Mouse (Mus musculus) kidney, postnatal 0 days (tissue): ENCODE results near the gene Lrrc4c. TPM values are rescaled to one million over a fixed set of nuclear protein-coding genes. Genes with fewer than 3 reads are reported as not detected.

ENCODE experiments used
- ATAC-seq: fragments of 200-750 bp; cut with Nextera tagmentation; replicated peaks from 2 replicates; pipeline ENCODE4 v1.8.0; 2017; ENCODE audit warnings: low read depth, moderate number of reproducible peaks, moderate TSS enrichment, moderate library complexity; ENCODE audit not compliant: low FRiP score
- DNase-seq: peaks from one replicate; pipeline ENCODE4 v3.0.0-alpha.2; 2016; ENCODE audit warnings: low spot score
- H3K27ac ChIP-seq: fragments of 300-500 bp; sonication (generic); 2 replicates; pipeline ENCODE4 v1.5.1; 2014; ENCODE audit warnings: mild to moderate bottlenecking
- H3K27me3 ChIP-seq: fragments of 300-500 bp; sonication (generic); 2 replicates; pipeline ENCODE4 v1.6.1; 2014; ENCODE audit warnings: low read length, mixed read lengths; ENCODE audit not compliant: insufficient read depth
- H3K36me3 ChIP-seq: fragments of 300-500 bp; sonication (generic); 2 replicates; pipeline ENCODE4 v1.6.1; 2014; ENCODE audit warnings: low read length, mixed read lengths; ENCODE audit not compliant: insufficient read depth
- H3K4me1 ChIP-seq: fragments of 300-500 bp; sonication (generic); replicated peaks from 2 replicates; pipeline ENCODE4 v1.6.1; 2014; ENCODE audit warnings: antibody characterized with exemption, low read length, mixed read lengths; ENCODE audit not compliant: insufficient read depth
- H3K4me2 ChIP-seq: fragments of 300-500 bp; sonication (generic); 2 replicates; pipeline ENCODE4 v1.6.1; 2014; ENCODE audit warnings: mild to moderate bottlenecking, low read length, moderate library complexity, mixed read lengths
- H3K4me3 ChIP-seq: fragments of 300-500 bp; sonication (generic); replicated peaks from 2 replicates; pipeline ENCODE4 v1.5.1; 2014; ENCODE audit warnings: low read depth, low read length
- H3K9ac ChIP-seq: fragments of 300-500 bp; sonication (generic); 2 replicates; pipeline ENCODE4 v1.6.1; 2014; ENCODE audit warnings: low read depth, low read length
- H3K9me3 ChIP-seq: fragments of 300-500 bp; sonication (generic); replicated peaks from 2 replicates; pipeline ENCODE4 v1.6.1; 2016; ENCODE audit warnings: low read length, inconsistent platforms, mixed read lengths
- CTCF ChIP-seq: IDR thresholded peaks from 2 replicates; pipeline ENCODE4 v1.5.1; 2016; ENCODE audit warnings: antibody characterized with exemption, low read depth, mild to moderate bottlenecking, moderate library complexity
- WGBS: fragments of 180-500 bp; shearing (Covaris S2); extraction: QIAGEN DNeasy Blood & Tissue Kit; methylation state at CpG from one replicate; pipeline ENCODE4 v1.1.7; 2014; 5-methylcytosine and 5-hydroxymethylcytosine counted together
- polyA plus RNA-seq: library from polyadenylated mRNA; unstranded; fragments of >200 nt; fragmentation: Nextera tagmentation; extraction: Ambion mirVana; gene quantifications from 2 replicates; pipeline ENCODE4 v1.2.1, GENCODE M21; 2015

Lrrc4c gene
- polyA plus RNA-seq: 1.0 and 1.2 TPM in 2 replicates

- Histone ChIP-seq H3K9ac (peak within 1 kb of the TSS; percentile 1; the same call in 1 of the 2 replicates), H3K4me2 (peak within 1 kb of the TSS; percentile 39), H3K4me1 (no peaks in the 10 kb centered on the region), H3K9me3 (no peaks in the 10 kb centered on the region), H3K27ac (no peak within 1 kb of the TSS), H3K36me3 (no peaks in the 10 kb centered on the region), H3K4me3 (peak within 1 kb of the TSS; percentile 16; the same call in 1 of the 2 replicates), H3K27me3 (0 out of 2 replicates have a peak, but pooled peaks cover 2% of the 10 kb centered on the region)
- DNase-seq: no peak
- WGBS: 5% methylated on average over 18 of the region's 18 CpGs
- TF ChIP-seq CTCF: no peak
- ATAC-seq: no peak
Measured at GRCm38 (mm10) chr2:96317387-96318299, at the start of gene Lrrc4c. Gene Lrrc4c, plus strand, starts transcription at chr2:96318169.

- Histone ChIP-seq H3K4me3 (no peak overlapping the region), H3K9me3 (no peaks in the 10 kb centered on the region), H3K27me3 (no peaks in the 10 kb centered on the region), H3K4me1 (no peaks in the 10 kb centered on the region), H3K9ac (no peak overlapping the region), H3K27ac (no peak overlapping the region), H3K4me2 (no peak overlapping the region), H3K36me3 (no peaks in the 10 kb centered on the region)
- ATAC-seq (no peak), DNase-seq (no peak)
- no peak for TF ChIP-seq CTCF
- 84% methylated on average over 1 of the region's 1 CpGs for WGBS
Measured at GRCm38 (mm10) chr2:96275061-96275460, 42.9 kb upstream of the Lrrc4c start.

GRCm38 (mm10) chr2:96282926-96283325 lies 35.0 kb upstream of the Lrrc4c start:
- TF ChIP-seq CTCF: peak; percentile 48
- no peak for ATAC-seq
- 76% methylated on average over 5 of the region's 5 CpGs for WGBS
- peak; percentile 22 for DNase-seq
- H3K9ac ChIP-seq: no peak overlapping the region
- no peak overlapping the region for H3K27ac ChIP-seq
- H3K36me3 ChIP-seq: no peaks in the 10 kb centered on the region
- H3K27me3 ChIP-seq: no peaks in the 10 kb centered on the region
- H3K9me3 ChIP-seq: no peaks in the 10 kb centered on the region
- no peak overlapping the region for H3K4me2 ChIP-seq
- H3K4me1 ChIP-seq: no peaks in the 10 kb centered on the region
- no peak overlapping the region for H3K4me3 ChIP-seq

GRCm38 (mm10) chr2:96287512-96287911 lies 30.5 kb upstream of the Lrrc4c start:
- H3K9ac ChIP-seq: no peak overlapping the region
- no peaks in the 10 kb centered on the region for H3K27me3 ChIP-seq
- ATAC-seq: no peak
- no peak for DNase-seq
- 72% methylated on average over 4 of the region's 4 CpGs for WGBS
- no peak overlapping the region for H3K4me3 ChIP-seq
- H3K27ac ChIP-seq: no peak overlapping the region
- H3K9me3 ChIP-seq: no peaks in the 10 kb centered on the region
- no peaks in the 10 kb centered on the region for H3K4me1 ChIP-seq
- no peaks in the 10 kb centered on the region for H3K36me3 ChIP-seq
- no peak overlapping the region for H3K4me2 ChIP-seq
- TF ChIP-seq CTCF: no peak

- ATAC-seq: no peak
- 70% methylated on average over 1 of the region's 1 CpGs for WGBS
Measured at GRCm38 (mm10) chr2:96290541-96290940, 27.4 kb upstream of the Lrrc4c start.

GRCm38 (mm10) chr2:96315034-96315433 lies 2.9 kb upstream of the Lrrc4c start:
- no peak for TF ChIP-seq CTCF
- no peak for DNase-seq
- Histone ChIP-seq H3K36me3 (no peaks in the 10 kb centered on the region), H3K4me1 (no peaks in the 10 kb centered on the region), H3K27ac (no peak overlapping the region), H3K4me3 (no peak overlapping the region), H3K9ac (no peak overlapping the region), H3K27me3 (0 out of 2 replicates have a peak, but pooled peaks cover 2% of the 10 kb centered on the region), H3K4me2 (no peak overlapping the region), H3K9me3 (no peaks in the 10 kb centered on the region)
- WGBS: 19% methylated on average over 5 of the region's 5 CpGs
- no peak for ATAC-seq

More at GRCm38 (mm10) chr2:96290541-96290940, 27.4 kb upstream of the Lrrc4c start:
- no peak overlapping the region for H3K4me2 ChIP-seq
- no peaks in the 10 kb centered on the region for H3K27me3 ChIP-seq
- DNase-seq: no peak
- no peak overlapping the region for H3K27ac ChIP-seq
- no peaks in the 10 kb centered on the region for H3K9me3 ChIP-seq
- no peaks in the 10 kb centered on the region for H3K36me3 ChIP-seq
- no peak for TF ChIP-seq CTCF
- no peak overlapping the region for H3K9ac ChIP-seq
- no peak overlapping the region for H3K4me3 ChIP-seq
- H3K4me1 ChIP-seq: no peaks in the 10 kb centered on the region
